Mouse (Mus musculus): ENCODE data around the gene Spta1.

The Spta1 gene

DNA sequence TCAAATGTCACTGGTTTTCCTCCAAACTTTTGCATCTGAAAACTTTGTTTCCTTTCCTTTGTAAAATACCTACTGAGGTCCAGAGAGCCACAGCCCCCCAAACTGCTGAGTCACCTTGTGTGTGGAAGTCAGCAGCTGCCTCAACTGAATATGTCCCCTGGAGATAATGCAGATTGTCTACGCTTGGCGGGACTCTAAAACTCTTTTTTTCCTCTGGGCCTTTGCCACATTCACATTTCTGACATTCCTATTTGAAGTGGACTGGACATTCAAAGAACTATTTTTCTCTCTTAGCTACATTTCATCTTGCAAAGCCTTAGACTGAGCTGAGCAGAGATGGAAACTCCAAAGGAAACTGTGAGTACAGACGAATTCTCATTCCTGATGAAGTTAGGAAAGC, at the start of gene Spta1:
Gene Spta1, plus strand, starts transcription at position 172 of the 400 bp plus-strand sequence.
- no peak for DNase-seq (ENCODE audit: low spot score in 2 of 2)

- no peak for DNase-seq (ENCODE audit: low spot score in 2 of 2)
Measured at GRCm38 (mm10) chr1:174131217-174131616, 41.4 kb upstream of the Spta1 start, which contains the start of gene Olfr424. Gene Olfr424 (plus strand): TSS chr1:174131517.

DNA sequence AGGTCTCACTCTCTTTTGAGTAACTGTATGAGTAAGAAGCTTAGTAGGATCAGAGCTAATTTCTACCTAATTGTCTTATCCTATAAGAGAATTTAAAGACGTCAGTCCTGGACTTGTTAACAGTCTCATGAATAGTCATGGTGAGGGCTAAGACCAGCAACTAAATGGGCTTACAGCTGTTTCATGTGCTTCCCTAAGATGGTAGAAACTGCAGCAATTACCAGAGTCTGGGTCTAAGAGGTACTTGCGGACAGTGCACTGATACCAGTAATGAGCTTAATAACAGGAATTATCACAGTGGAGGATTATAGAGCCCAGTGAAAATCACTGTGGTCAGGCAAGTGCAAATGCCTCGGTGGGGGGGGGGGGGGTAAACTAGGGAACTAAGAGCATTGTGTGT, 40.6 kb upstream of the Spta1 start:
- no peak for DNase-seq (ENCODE audit: low spot score in 2 of 2)

GRCm38 (mm10) chr1:174141384-174141783, 31.2 kb upstream of the Spta1 start:
- DNase-seq (ENCODE audit: low spot score in 2 of 2) = no peak

GRCm38 (mm10) chr1:174146696-174147095, 25.9 kb upstream of the Spta1 start:
- no peak for DNase-seq (ENCODE audit: low spot score in 2 of 2)

- no peak for DNase-seq (ENCODE audit: low spot score in 2 of 2)
Measured at GRCm38 (mm10) chr1:174149289-174149688, 23.3 kb upstream of the Spta1 start.

- DNase-seq (ENCODE audit: low spot score in 2 of 2) = no peak
Measured at GRCm38 (mm10) chr1:174155333-174155732, 17.2 kb upstream of the Spta1 start, which contains the start of gene Olfr420. Gene Olfr420 (plus strand): TSS chr1:174155633.

DNA sequence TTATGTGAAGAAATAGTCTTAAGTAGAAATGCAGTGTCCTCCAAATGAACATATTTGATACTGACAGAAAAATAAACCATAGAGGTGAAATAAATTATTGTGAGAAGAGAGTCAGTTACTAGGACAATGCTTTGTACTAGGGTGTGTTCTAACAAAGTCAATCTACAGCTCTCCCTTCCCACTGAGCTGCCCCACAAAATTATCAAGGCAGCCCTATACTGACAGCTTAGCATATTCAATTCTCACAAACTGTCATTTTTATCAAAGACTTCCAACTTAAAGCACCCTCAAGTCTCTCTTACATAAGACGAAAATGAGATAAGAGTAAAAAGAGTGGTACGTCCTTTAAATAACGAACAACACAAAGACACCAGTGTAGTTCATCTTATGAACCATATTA, 15.0 kb upstream of the Spta1 start:
- DNase-seq (ENCODE audit: low spot score in 2 of 2) = no peak

GRCm38 (mm10) chr1:174158512-174158911, 14.1 kb upstream of the Spta1 start:
- no peak for DNase-seq (ENCODE audit: low spot score in 2 of 2)

- no peak for DNase-seq (ENCODE audit: low spot score in 2 of 2)
Measured at GRCm38 (mm10) chr1:174159095-174159494, 13.5 kb upstream of the Spta1 start.

DNA sequence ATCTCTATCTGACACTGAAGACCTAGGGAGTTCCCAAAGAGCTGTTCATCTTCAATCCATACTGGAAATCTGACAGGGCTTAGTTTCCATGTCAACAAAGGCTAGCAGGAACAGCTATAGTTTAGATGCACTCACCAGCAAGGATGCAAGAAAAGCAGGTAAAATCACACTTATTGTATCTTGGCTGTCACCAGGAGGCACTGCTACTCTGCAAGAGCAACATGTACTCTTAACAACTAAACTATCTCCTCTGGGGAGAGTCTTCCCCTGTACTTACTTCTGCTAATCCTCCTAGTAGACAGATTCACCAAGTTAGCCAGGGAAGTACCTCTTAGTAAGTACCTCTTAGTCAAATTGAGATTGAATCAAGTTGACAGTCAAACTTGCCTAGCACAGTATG, 3.6 kb upstream of the Spta1 start:
- no peak for DNase-seq (ENCODE audit: low spot score in 2 of 2)

DNA sequence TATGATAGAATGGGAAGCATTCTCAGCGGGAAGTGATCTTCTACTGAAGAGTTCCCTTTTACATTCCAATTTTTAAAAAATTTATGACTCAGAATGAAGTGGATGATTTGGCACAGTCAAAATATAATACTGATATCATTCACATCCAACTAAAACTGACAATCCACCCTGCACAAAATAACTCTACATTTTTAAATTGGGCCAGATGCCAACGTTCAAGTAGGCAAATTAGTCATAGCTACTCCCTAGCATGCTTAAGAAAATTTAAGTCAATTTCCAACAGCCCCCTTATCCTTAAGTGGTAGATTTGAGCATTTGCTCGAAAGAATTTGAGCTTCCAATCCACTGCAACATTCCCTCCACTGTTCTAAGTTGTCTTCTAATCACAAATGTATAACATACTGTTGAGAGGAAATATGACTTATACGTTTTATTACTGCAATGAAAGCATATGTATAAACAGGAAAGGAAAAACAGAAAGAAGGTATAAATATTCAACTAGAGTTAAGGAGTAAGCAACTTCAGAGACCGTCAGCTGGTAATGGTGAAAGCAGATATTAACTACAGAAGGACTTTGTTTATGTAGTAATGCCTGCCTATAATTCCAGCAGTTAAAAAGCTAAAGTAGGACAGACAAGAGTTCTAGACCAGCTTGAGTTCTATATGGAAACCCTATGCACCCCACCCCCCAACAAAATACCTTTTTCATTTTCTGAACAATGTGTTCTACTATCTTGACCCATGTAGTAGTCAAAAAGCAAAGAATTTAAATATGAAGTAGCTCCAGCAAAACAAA, 1.7 kb upstream of the Spta1 start:
- no peak for DNase-seq (ENCODE audit: low spot score in 2 of 2)

GRCm38 (mm10) chr1:174171537-174171936, 1.0 kb upstream of the Spta1 start:
- DNase-seq (ENCODE audit: low spot score in 2 of 2) = no peak

- DNase-seq (ENCODE audit: low spot score in 2 of 2) = no peak
Measured at GRCm38 (mm10) chr1:174204699-174205098, 32.1 kb downstream of the Spta1 start.

GRCm38 (mm10) chr1:174212286-174212685, 39.7 kb downstream of the Spta1 start:
- no peak for DNase-seq (ENCODE audit: low spot score in 2 of 2)

- no peak for DNase-seq (ENCODE audit: low spot score in 2 of 2)
Measured at GRCm38 (mm10) chr1:174215270-174216038, 42.9 kb downstream of the Spta1 start.

DNA sequence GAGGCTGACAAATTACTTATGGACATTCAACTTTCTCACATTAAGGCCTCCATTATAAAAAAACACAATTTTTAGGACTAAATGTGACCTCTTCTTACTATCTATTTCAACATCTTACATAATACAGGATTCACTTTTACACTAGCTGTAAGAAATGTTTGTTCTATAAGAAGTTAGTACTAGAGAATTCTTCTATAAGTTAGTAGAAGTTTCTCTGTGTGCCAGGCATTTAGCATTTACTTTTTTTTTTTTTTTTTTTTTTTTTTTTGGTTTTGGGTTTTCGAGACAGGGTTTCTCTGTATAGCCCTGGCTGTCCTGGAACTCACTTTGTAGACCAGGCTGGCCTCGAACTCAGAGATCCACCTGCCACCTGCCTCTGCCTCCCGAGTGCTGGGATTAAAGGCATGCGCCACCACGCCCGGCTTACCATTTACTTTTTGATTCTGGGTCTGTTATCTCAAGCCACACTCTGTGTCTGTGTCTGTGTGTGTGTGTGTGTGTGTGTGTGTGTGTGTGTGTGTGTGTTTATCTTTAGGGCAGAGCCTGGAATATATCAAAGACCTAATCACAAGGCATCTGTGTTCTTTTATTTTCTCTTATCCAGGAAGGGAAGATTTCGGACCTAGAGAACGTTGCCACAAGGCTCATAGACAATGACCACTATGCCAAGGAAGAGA, 44.1 kb downstream of the Spta1 start:
- DNase-seq (ENCODE audit: low spot score in 2 of 2) = no peak

GRCm38 (mm10) chr1:174239916-174240315, 67.3 kb downstream of the Spta1 start:
- DNase-seq (ENCODE audit: low spot score in 2 of 2) = no peak

DNA sequence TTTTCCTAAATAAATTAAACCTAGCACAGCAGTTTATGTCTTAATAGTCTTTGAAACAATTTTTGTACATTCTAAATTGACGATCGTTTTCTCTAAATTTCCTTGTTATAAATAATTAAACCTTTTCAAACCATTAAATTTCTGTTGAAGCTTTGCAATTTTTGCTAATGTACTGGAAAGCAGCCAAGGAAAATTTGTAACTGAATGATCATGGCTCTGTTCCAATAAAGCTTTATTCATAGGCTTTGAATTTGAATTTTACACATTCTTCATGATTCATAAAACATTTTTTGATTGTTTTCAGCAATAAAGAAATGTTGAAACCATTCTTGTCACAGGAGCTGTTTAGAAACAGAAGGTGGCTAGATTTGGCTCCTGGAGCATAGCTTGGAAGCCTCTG, 72.0 kb downstream of the Spta1 start:
- no peak for DNase-seq (ENCODE audit: low spot score in 2 of 2)

DNA sequence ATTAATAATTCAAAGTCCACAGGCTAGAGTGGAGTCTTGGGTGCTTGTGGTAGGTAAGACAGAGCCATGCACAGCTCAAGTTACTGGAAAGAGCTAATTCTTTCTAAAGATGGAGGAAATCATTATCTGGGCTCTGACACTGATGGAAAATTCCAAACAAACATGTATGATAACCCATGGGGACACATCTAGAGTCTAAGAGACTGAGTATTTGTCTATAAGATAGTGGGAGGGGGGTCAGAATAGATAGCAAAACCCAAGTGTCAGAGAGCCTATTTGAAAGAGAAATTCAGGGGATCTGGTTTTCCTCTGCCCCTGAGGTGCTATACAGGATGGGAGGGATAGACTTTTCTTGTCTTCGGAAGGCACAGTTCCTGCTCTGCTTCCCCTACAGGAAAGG, 73.5 kb downstream of the Spta1 start:
- no peak for DNase-seq (ENCODE audit: low spot score in 2 of 2)

DNA sequence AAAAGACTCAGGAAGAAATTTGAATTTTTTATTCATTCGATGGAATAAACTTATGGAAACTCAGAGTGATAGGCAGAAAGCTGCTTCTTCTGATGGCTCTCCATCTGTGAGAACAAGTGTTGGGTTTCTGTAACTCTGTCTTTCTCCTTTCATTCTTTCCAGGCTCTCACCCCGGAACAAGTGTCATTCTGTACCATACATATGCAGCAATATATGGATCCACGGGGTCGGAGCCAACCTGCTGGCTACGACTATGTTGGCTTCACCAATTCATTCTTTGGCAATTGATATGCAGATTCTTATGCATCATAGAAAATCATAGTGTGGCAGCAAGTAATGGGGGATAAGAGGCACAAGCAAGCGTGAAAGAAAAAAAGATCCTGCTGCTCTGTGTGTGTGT, 74.6 kb downstream of the Spta1 start:
- DNase-seq (ENCODE audit: low spot score in 2 of 2) = no peak

GRCm38 (mm10) chr1:174250376-174250775, 77.8 kb downstream of the Spta1 start:
- DNase-seq (ENCODE audit: low spot score in 2 of 2) = no peak
